In genomic region chr9:120591490-120591889, GRCm38 (mm10) we compare ENCODE assay signal across 8 mouse cellular contexts. TPM values are rescaled to one million over a fixed set of nuclear protein-coding genes. Genes with fewer than 3 reads are reported as not detected.
DNase-seq lines count a peak whose midpoint lies in the region; ATAC-seq lines count a peak whose summit lies in the region.

No protein-coding gene starts in this region.

- H3K9me3 ChIP-seq in midbrain, embryonic 14.5 days (ENCODE audit: control insufficient read depth, low read length) = no peaks in the 10 kb centered on the region
- H3K9me3 ChIP-seq in midbrain, embryonic 16.5 days (replicated peaks; ENCODE audit: control insufficient read depth, low read length, poor library complexity, severe bottlenecking) = no peaks in the 10 kb centered on the region
- H3K9me3 ChIP-seq in limb, embryonic 12.5 days = no peaks in the 10 kb centered on the region

- H3K4me3 ChIP-seq in midbrain, embryonic 14.5 days (replicated peaks; ENCODE audit: low read depth, low read length) = no peak overlapping the region
- no peak overlapping the region for H3K4me3 ChIP-seq in midbrain, embryonic 16.5 days (ENCODE audit: low read depth, low read length)
- no peak overlapping the region for H3K4me3 ChIP-seq in limb, embryonic 12.5 days (replicated peaks)

- no peaks in the 10 kb centered on the region for H3K27me3 ChIP-seq in midbrain, embryonic 14.5 days (ENCODE audit: control insufficient read depth, insufficient read depth, low read length)
- no peaks in the 10 kb centered on the region for H3K27me3 ChIP-seq in midbrain, embryonic 16.5 days (ENCODE audit: control insufficient read depth, insufficient read depth, low read depth, low read length)
- H3K27me3 ChIP-seq in limb, embryonic 12.5 days = no peaks in the 10 kb centered on the region

- no peaks in the 10 kb centered on the region for H3K4me1 ChIP-seq in midbrain, embryonic 14.5 days (ENCODE audit: control insufficient read depth, insufficient read depth, low read length)
- peaks cover 3% of the 10 kb centered on the region; the same call in 1 of the 2 replicates for H3K4me1 ChIP-seq in midbrain, embryonic 16.5 days (ENCODE audit: control insufficient read depth, insufficient read depth, low read length)
- peaks cover 3% of the 10 kb centered on the region; the same call in 1 of the 2 replicates for H3K4me1 ChIP-seq in limb, embryonic 12.5 days (replicated peaks)

- DNase-seq in midbrain, embryonic 14.5 days = peak; percentile 87
- DNase-seq in ZHBTc4 (ENCODE audit: low read depth, low spot score) = peak; percentile 90
- DNase-seq in embryo, embryonic 9.5 days (ENCODE audit: extremely low spot score) = peak; percentile 85
- DNase-seq in heart, postnatal 4 days = peak; percentile 85
- peak; percentile 75 for DNase-seq in ovary, postnatal 14 days (ENCODE audit: low spot score)
- DNase-seq in thymus, postnatal 4 days = peak; percentile 88

- H3K9ac ChIP-seq in midbrain, embryonic 14.5 days (replicated peaks; ENCODE audit: low read length) = no peak overlapping the region
- no peak overlapping the region for H3K9ac ChIP-seq in midbrain, embryonic 16.5 days (ENCODE audit: low read depth, low read length)
- H3K9ac ChIP-seq in limb, embryonic 12.5 days (replicated peaks) = 0 out of 2 replicates have a peak overlapping the region, but pooled peaks have one; percentile 27

- ATAC-seq in midbrain, embryonic 14.5 days (ENCODE audit: low FRiP score, low TSS enrichment) = no peak
- ATAC-seq in midbrain, embryonic 16.5 days = no peak
- ATAC-seq in limb, embryonic 12.5 days (ENCODE audit: insufficient number of reproducible peaks, insufficient read depth, low FRiP score, low TSS enrichment, low read depth) = no peak

- no peaks in the 10 kb centered on the region for H3K36me3 ChIP-seq in midbrain, embryonic 14.5 days (ENCODE audit: control insufficient read depth, insufficient read depth, low read length)
- H3K36me3 ChIP-seq in midbrain, embryonic 16.5 days (ENCODE audit: control insufficient read depth, insufficient read depth, low read length) = no peaks in the 10 kb centered on the region
- no peaks in the 10 kb centered on the region for H3K36me3 ChIP-seq in limb, embryonic 12.5 days

- WGBS in midbrain, embryonic 14.5 days = 2% methylated on average over 9 of the region's 9 CpGs
- 2% methylated on average over 9 of the region's 9 CpGs for WGBS in midbrain, embryonic 16.5 days
- 6% methylated on average over 9 of the region's 9 CpGs for WGBS in limb, embryonic 12.5 days

- no peak overlapping the region for H3K4me2 ChIP-seq in midbrain, embryonic 14.5 days (ENCODE audit: low read length)
- H3K4me2 ChIP-seq in midbrain, embryonic 16.5 days (ENCODE audit: low read length) = no peak overlapping the region
- no peak overlapping the region for H3K4me2 ChIP-seq in limb, embryonic 12.5 days

- H3K27ac ChIP-seq in midbrain, embryonic 14.5 days (replicated peaks; ENCODE audit: low read depth, low read length) = no peak overlapping the region
- no peak overlapping the region for H3K27ac ChIP-seq in midbrain, embryonic 16.5 days (ENCODE audit: low read length)
- H3K27ac ChIP-seq in limb, embryonic 12.5 days = no peak overlapping the region

RNA-seq across cellular contexts. Expression of gene Rpl14, which starts 20.2 kb away (rescaled TPM):
- 523 and 525 TPM in 2 replicates for polyA plus RNA-seq in midbrain, embryonic 14.5 days (2014; fragmentation: Nextera tagmentation; extraction: Ambion mirVana)
- 391 and 407 TPM in 2 replicates for polyA plus RNA-seq in midbrain, embryonic 16.5 days (2015; fragmentation: Nextera tagmentation; extraction: Ambion mirVana)
- 100 to 1,000 TPM; 434 to 461 TPM for total RNA-seq in heart, postnatal 4 days (2021)
- 805 and 832 TPM in 2 replicates for polyA plus RNA-seq in limb, embryonic 12.5 days (2016; fragmentation: Nextera tagmentation; extraction: Ambion mirVana)

RNA-seq across cellular contexts. Expression of gene Entpd3, which starts 51.9 kb away (rescaled TPM):
- polyA plus RNA-seq in midbrain, embryonic 14.5 days (2014; fragmentation: Nextera tagmentation; extraction: Ambion mirVana) = 2.5 and 3.1 TPM in 2 replicates
- polyA plus RNA-seq in midbrain, embryonic 16.5 days (2015; fragmentation: Nextera tagmentation; extraction: Ambion mirVana) = 4.4 and 5.5 TPM in 2 replicates
- total RNA-seq in heart, postnatal 4 days (2021) = under 1 TPM; 0.07 to 0.09 TPM
- polyA plus RNA-seq in limb, embryonic 12.5 days (2016; fragmentation: Nextera tagmentation; extraction: Ambion mirVana) = 0.26 and 0.29 TPM in 2 replicates
